Mouse (Mus musculus): ENCODE measurements at regions not wholly inside any gene's neighbourhood (a gene's known extent, or its start where the extent isn't known, plus 50 kb on each side); places are given as distances from the start of the nearest gene placed in this dataset.

GRCm38 (mm10) chr1:183962486-183962885 is 50.6 kb upstream of the Dusp10 start:
- DNase-seq (ENCODE audit: low read depth in 1 of 2, low spot score in 2 of 2): no peak
- Histone ChIP-seq H3K27ac (ENCODE audit: insufficient read depth, low read length) (no peak overlapping the region), H3K36me3 (ENCODE audit: control insufficient read depth, insufficient read depth, low read length) (no peaks in the 10 kb centered on the region), H3K27me3 (ENCODE audit: control insufficient read depth, insufficient read depth, low read length) (no peaks in the 10 kb centered on the region; the same call in 1 of the 2 replicates), H3K4me3 (ENCODE audit: extremely low read depth, insufficient read depth, insufficient read length) (no peak overlapping the region), H3K4me1 (ENCODE audit: control insufficient read depth, insufficient read depth, insufficient read length) (no peaks in the 10 kb centered on the region)
- TF ChIP-seq POLR2A (IDR thresholded peaks at IDR 0.05; ENCODE audit: low read depth, low read length): no peak
- no peak for TF ChIP-seq CTCF (IDR thresholded peaks at IDR 0.05; ENCODE audit: extremely low read depth, insufficient read depth, insufficient read length, insufficient replicate concordance)
- WGBS: 70% methylated on average over 2 of the region's 2 CpGs

- no peaks in the 10 kb centered on the region for H3K4me1 ChIP-seq (ENCODE audit: control insufficient read depth, insufficient read depth, insufficient read length)
- 84% methylated on average over 4 of the region's 4 CpGs for WGBS
- DNase-seq (ENCODE audit: low read depth in 1 of 2, low spot score in 2 of 2): no peak
- H3K27me3 ChIP-seq (ENCODE audit: control insufficient read depth, insufficient read depth, low read length): no peaks in the 10 kb centered on the region; the same call in 1 of the 2 replicates
- no peak overlapping the region for H3K4me3 ChIP-seq (ENCODE audit: extremely low read depth, insufficient read depth, insufficient read length)
- TF ChIP-seq CTCF (IDR thresholded peaks at IDR 0.05; ENCODE audit: extremely low read depth, insufficient read depth, insufficient read length, insufficient replicate concordance) (no peak), POLR2A (IDR thresholded peaks at IDR 0.05; ENCODE audit: low read depth, low read length) (no peak)
- no peak overlapping the region for H3K27ac ChIP-seq (ENCODE audit: insufficient read depth, low read length)
- no peaks in the 10 kb centered on the region for H3K36me3 ChIP-seq (ENCODE audit: control insufficient read depth, insufficient read depth, low read length)
Measured at GRCm38 (mm10) chr1:183963286-183963685, 49.8 kb upstream of the Dusp10 start.
